Mouse (Mus musculus) MEL (cell line): ENCODE results near the gene Ctnnd2.

Experiments used
- CTCF ChIP-seq, 3 experiments: IDR thresholded peaks in 2 of 3; conservative IDR thresholded peaks in 1 of 3; 2 replicates each; pipeline ENCODE4 v1.5.1; 2011 to 2012; ENCODE audit warnings: low read length in 3 of 3, low read depth in 2 of 3, mild to moderate bottlenecking in 2 of 3, improper control_type of control experiment in 1 of 3, inconsistent platforms in 1 of 3, mixed read lengths in 1 of 3, moderate library complexity in 1 of 3; ENCODE audit not compliant: control insufficient read depth in 1 of 3, insufficient read depth in 1 of 3, poor library complexity in 1 of 3, severe bottlenecking in 1 of 3
- EP300 ChIP-seq, 2 experiments: IDR thresholded peaks; 2 replicates each; pipeline ENCODE4 v1.6.1; 2011; ENCODE audit warnings: improper control_type of control experiment in 2 of 2, low read length in 2 of 2, low read depth in 1 of 2, mild to moderate bottlenecking in 1 of 2
- GATA1 ChIP-seq: IDR thresholded peaks from 2 replicates; pipeline ENCODE4 v1.6.1; 2011; ENCODE audit warnings: low read depth, low read length, improper control_type of control experiment
- HCFC1 ChIP-seq: IDR thresholded peaks from 2 replicates; pipeline ENCODE4 v1.6.1; 2012; ENCODE audit warnings: low read depth, mild to moderate bottlenecking, inconsistent platforms, low read length, improper control_type of control experiment, moderate library complexity
- KAT2A ChIP-seq: conservative IDR thresholded peaks from 2 replicates; pipeline ENCODE4 v1.6.1; 2012; ENCODE audit warnings: low read depth, low read length, improper control_type of control experiment, inconsistent platforms
- MXI1 ChIP-seq: IDR thresholded peaks from 2 replicates; pipeline ENCODE4 v1.6.1; 2011; ENCODE audit warnings: mild to moderate bottlenecking, low read depth, low read length, improper control_type of control experiment
- POLR2A ChIP-seq, 2 experiments: IDR thresholded peaks; 2 replicates each; pipeline ENCODE4 v1.6.1; 2011 to 2012; ENCODE audit warnings: low read length in 2 of 2, mild to moderate bottlenecking in 2 of 2, control low read depth in 1 of 2, improper control_type of control experiment in 1 of 2, low read depth in 1 of 2, moderate library complexity in 1 of 2; ENCODE audit not compliant: control insufficient read depth in 1 of 2, insufficient read depth in 1 of 2, poor library complexity in 1 of 2
- POLR2AphosphoS5 ChIP-seq: IDR thresholded peaks from 2 replicates; pipeline ENCODE4 v1.6.1; 2012; ENCODE audit warnings: low read depth, borderline replicate concordance, mild to moderate bottlenecking, inconsistent platforms, low read length, moderate library complexity, mixed read lengths
- RCOR1 ChIP-seq: IDR thresholded peaks from 2 replicates; pipeline ENCODE4 v1.6.1; 2012; ENCODE audit warnings: low read depth, mild to moderate bottlenecking, inconsistent platforms, low read length, improper control_type of control experiment
- TAL1 ChIP-seq: IDR thresholded peaks from 2 replicates; pipeline ENCODE4 v1.6.1; 2012; ENCODE audit warnings: mild to moderate bottlenecking, inconsistent platforms, low read length, moderate library complexity, mixed read lengths
- TCF12 ChIP-seq: IDR thresholded peaks from 2 replicates; pipeline ENCODE4 v1.6.1; 2014; ENCODE audit warnings: low read depth, mild to moderate bottlenecking, inconsistent platforms, low read length, improper control_type of control experiment, moderate library complexity
- UBTF ChIP-seq: IDR thresholded peaks from 2 replicates; pipeline ENCODE4 v1.6.1; 2012; ENCODE audit warnings: low read depth, mild to moderate bottlenecking, inconsistent platforms, low read length, improper control_type of control experiment, moderate library complexity, borderline replicate concordance; ENCODE audit not compliant: insufficient read depth
- USF1 ChIP-seq: IDR thresholded peaks from 2 replicates; pipeline ENCODE4 v1.6.1; 2014; ENCODE audit warnings: low read depth, mild to moderate bottlenecking, inconsistent platforms, low read length, improper control_type of control experiment, moderate library complexity

DNA sequence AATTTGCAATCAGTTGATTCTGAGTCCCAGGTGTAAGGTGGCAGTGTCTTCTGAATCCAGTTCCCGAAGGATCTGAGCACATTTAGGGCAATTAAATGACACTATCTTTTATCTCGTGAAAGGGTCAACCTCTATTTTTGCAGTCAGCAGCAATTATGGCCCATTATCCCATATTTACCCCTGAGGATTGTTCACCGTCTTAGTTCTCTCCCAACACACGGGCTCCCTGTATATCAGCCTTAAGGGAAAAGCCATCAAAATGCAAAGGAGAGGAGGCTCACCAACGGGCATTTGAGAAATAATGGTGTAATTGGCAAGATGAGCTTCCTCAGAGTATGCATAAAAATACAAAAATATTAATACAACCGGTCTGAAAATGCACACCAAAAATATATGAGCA lies 41.7 kb upstream of the Ctnnd2 start:
- no peak for TF ChIP-seq CTCF (IDR thresholded peaks at IDR 0.05 in 2 of 3, conservative IDR thresholded peaks at IDR 0.05 in 1 of 3; ENCODE audit: control insufficient read depth in 1 of 3, insufficient read depth in 1 of 3, low read depth in 2 of 3, low read length in 3 of 3, poor library complexity in 1 of 3, severe bottlenecking in 1 of 3)
- TF ChIP-seq POLR2A (IDR thresholded peaks at IDR 0.05; ENCODE audit: control insufficient read depth in 1 of 2, insufficient read depth in 1 of 2, low read depth in 1 of 2, low read length in 2 of 2, poor library complexity in 1 of 2) = no peak
- no peak for TF ChIP-seq EP300 (IDR thresholded peaks at IDR 0.05; ENCODE audit: low read depth in 1 of 2, low read length in 2 of 2)
- TF ChIP-seq UBTF = no peak
- no peak for TF ChIP-seq TAL1
- TF ChIP-seq GATA1 = no peak
- no peak for TF ChIP-seq USF1
- no peak for TF ChIP-seq POLR2AphosphoS5
- TF ChIP-seq MXI1 = no peak
- TF ChIP-seq HCFC1 = no peak
- TF ChIP-seq RCOR1 = no peak
- TF ChIP-seq KAT2A = no peak
- no peak for TF ChIP-seq TCF12
